Mouse (Mus musculus) neural tube, embryonic 11.5 days (tissue): ENCODE measurements around the gene Gm20716. TPM values are rescaled to one million over a fixed set of nuclear protein-coding genes. Genes with fewer than 3 reads are reported as not detected.

Experiments
- ATAC-seq: fragments of 200-750 bp; cut with Nextera tagmentation; 2 replicates; pipeline ENCODE4 v1.8.0; 2017; ENCODE audit warnings: moderate number of reproducible peaks, mild to moderate bottlenecking, moderate TSS enrichment, moderate library complexity; ENCODE audit not compliant: insufficient read depth, low FRiP score, low TSS enrichment
- DNase-seq: peaks from one replicate; pipeline ENCODE4 v3.0.0-alpha.2; 2015; ENCODE audit warnings: low spot score
- H3K27ac ChIP-seq: fragments of 300-500 bp; sonication (generic); 2 replicates; pipeline ENCODE4 v1.5.1; 2014; ENCODE audit warnings: low read depth, mild to moderate bottlenecking, low read length
- H3K27me3 ChIP-seq: fragments of 300-500 bp; sonication (generic); 2 replicates; pipeline ENCODE4 v1.6.1; 2014; ENCODE audit warnings: mild to moderate bottlenecking, low read length, mixed read lengths; ENCODE audit not compliant: control insufficient read depth, insufficient read depth
- H3K36me3 ChIP-seq: fragments of 300-500 bp; sonication (generic); 2 replicates; pipeline ENCODE4 v1.6.1; 2014; ENCODE audit warnings: mild to moderate bottlenecking, low read length, moderate library complexity, mixed read lengths; ENCODE audit not compliant: control insufficient read depth, insufficient read depth
- H3K4me1 ChIP-seq: fragments of 300-500 bp; sonication (generic); 2 replicates; pipeline ENCODE4 v1.6.1; 2014; ENCODE audit warnings: low read length, mixed read lengths; ENCODE audit not compliant: control insufficient read depth, insufficient read depth
- H3K4me2 ChIP-seq: fragments of 300-500 bp; sonication (generic); 2 replicates; pipeline ENCODE4 v1.6.1; 2014; ENCODE audit warnings: low read depth, mild to moderate bottlenecking, moderate library complexity
- H3K4me3 ChIP-seq: fragments of 300-500 bp; sonication (generic); 2 replicates; pipeline ENCODE4 v1.5.1; 2014; ENCODE audit warnings: low read depth, low read length
- H3K9ac ChIP-seq: fragments of 300-500 bp; sonication (generic); 2 replicates; pipeline ENCODE4 v1.6.1; 2014; ENCODE audit warnings: mild to moderate bottlenecking, low read length
- H3K9me3 ChIP-seq: fragments of 300-500 bp; sonication (generic); 2 replicates; pipeline ENCODE4 v1.6.1; 2016; ENCODE audit warnings: low read length; ENCODE audit not compliant: control insufficient read depth
- WGBS: fragments of 180-500 bp; shearing (Covaris S2); extraction: QIAGEN DNeasy Blood & Tissue Kit; methylation state at CpG from one replicate; pipeline ENCODE4 v1.1.7; 2014; 5-methylcytosine and 5-hydroxymethylcytosine counted together
- microRNA-seq: library from miRNA; unstranded; fragments of <30 nt; microRNA quantifications from one replicate; pipeline ENCODE4, GENCODE M21; 2016
- polyA plus RNA-seq: library from polyadenylated mRNA; unstranded; fragments of >200 nt; fragmentation: Nextera tagmentation; extraction: Ambion mirVana; gene quantifications from 2 replicates; pipeline ENCODE4 v1.2.1, GENCODE M21; 2014

Gm20716 gene
- polyA plus RNA-seq, 1 experiment from 2014 or later: 26.8 TPM

DNA sequence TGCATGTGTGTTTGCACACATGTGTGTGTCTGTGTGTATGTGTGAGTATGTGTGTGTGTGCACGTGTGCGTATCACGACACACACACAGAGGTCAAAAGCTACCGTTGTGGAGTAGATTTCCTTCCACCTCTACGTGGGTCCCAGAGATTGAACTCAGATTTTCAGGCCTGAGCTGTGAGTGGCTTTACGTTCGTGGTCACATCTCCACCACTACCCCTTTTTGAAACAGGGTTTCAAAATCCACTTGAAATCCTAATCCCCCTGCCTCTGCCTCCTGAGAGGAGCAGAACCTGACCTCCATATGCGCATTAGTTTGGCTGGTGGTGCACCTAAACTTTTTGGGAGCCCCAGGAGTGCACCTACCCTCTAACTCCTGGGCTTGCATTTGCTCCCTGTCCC, 80.9 kb downstream of the Gm20716 start:
- H3K4me1 ChIP-seq: 0 out of 2 replicates have a peak, but pooled peaks cover 2% of the 10 kb centered on the region
- ATAC-seq: no peak

DNA sequence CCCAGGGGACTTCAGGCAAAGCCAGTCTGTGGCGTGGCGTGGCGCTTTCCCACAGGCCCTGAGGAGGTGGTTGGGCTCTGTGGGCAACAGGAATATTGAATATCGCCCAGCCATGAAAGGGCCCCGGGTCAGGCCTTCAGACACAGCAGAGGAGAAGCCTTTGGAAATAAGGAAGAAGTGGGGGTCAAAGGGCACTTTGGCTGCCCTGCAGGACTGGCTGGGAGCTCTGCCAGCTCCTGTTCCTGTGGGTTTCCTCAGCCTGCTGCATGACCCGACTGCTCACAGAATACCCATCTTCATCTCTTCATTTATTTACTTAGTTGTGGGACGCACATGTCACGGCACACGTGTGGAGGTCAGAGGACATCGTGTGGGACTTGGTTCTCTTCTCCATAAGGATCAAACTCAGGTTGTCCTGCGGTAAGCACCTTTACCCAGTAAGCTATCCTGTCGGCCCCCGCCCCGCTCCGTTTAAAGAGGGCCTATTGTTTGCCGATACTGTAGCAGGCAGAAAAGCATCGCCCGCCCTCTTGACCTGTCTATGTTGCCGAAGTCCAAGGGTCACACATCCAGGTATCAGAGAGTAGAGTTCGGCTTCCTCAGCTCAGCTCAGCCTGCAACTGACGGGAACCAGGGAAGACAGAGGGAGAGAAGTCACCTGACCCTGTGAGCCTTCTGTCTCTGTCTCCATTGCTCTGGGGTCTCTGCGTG, 82.3 kb downstream of the Gm20716 start:
- no peak for ATAC-seq

More for the DNA sequence above, 80.9 kb downstream of the Gm20716 start:
- no peaks in the 10 kb centered on the region for H3K36me3 ChIP-seq
- WGBS: 91% methylated on average over 8 of the region's 8 CpGs
- H3K4me3 ChIP-seq: no peak overlapping the region
- H3K27me3 ChIP-seq: no peaks in the 10 kb centered on the region
- H3K9ac ChIP-seq: no peak overlapping the region
- DNase-seq: no peak
- no peak overlapping the region for H3K4me2 ChIP-seq
- H3K27ac ChIP-seq: no peak overlapping the region
- no peaks in the 10 kb centered on the region for H3K9me3 ChIP-seq

DNA sequence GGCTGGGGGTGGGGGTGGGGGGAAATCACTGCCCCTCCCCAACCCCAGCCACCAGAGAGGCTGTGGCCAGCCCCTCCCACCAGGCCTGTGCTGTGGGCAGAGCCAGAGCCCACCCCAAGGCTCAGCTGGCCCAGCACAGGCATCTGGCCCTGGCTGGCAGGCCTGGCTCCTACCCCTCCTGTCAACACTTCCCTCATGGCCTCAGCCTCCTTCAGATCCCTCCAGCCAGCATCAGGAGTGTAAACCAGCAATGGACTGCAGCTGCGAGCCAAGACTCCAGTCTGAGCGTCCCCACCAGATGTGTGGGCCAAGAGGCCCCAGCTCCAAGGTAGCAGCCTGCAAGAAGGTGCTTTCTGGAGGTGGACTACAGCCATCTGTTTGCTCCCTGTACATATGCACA, 84.7 kb downstream of the Gm20716 start:
- DNase-seq (no peak), ATAC-seq (no peak)
- Histone ChIP-seq H3K4me3 (no peak overlapping the region), H3K9ac (peak overlapping the region; percentile 26; the same call in 1 of the 2 replicates), H3K27ac (no peak overlapping the region), H3K4me2 (no peak overlapping the region), H3K4me1 (no peaks in the 10 kb centered on the region), H3K27me3 (no peaks in the 10 kb centered on the region), H3K36me3 (no peaks in the 10 kb centered on the region), H3K9me3 (no peaks in the 10 kb centered on the region)
- WGBS: 50% methylated on average over 2 of the region's 2 CpGs

More for the DNA sequence above, 82.3 kb downstream of the Gm20716 start:
- H3K9ac ChIP-seq: no peak overlapping the region
- no peak for DNase-seq
- H3K4me3 ChIP-seq: no peak overlapping the region
- H3K27me3 ChIP-seq: no peaks in the 10 kb centered on the region
- no peaks in the 10 kb centered on the region for H3K9me3 ChIP-seq
- no peak overlapping the region for H3K4me2 ChIP-seq
- no peak overlapping the region for H3K27ac ChIP-seq
- no peaks in the 10 kb centered on the region for H3K36me3 ChIP-seq
- 74% methylated on average over 22 of the region's 22 CpGs for WGBS
- no peaks in the 10 kb centered on the region for H3K4me1 ChIP-seq

DNA sequence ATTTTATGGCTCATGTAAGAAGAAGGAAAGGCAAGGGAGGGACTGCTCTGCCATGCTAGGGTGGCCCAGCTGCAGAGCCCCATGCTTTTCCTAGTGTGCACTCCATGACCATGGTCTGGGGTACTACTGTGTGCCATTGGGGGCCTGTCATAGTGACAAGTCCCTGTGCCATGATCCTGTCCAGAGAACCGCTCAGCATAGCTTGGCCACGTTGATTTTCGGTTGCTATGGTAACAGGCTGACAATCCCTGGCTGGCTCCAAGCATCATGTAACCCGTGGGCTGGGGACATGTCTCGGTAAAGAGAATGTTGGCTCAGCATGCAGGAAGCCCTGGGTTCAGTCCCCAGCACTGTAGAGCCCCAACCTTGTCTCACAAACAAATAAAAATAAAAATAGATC, 86.4 kb downstream of the Gm20716 start:
- ATAC-seq: no peak
- Histone ChIP-seq H3K27me3 (no peaks in the 10 kb centered on the region), H3K36me3 (no peaks in the 10 kb centered on the region), H3K27ac (no peak overlapping the region), H3K9me3 (no peaks in the 10 kb centered on the region), H3K9ac (no peak overlapping the region), H3K4me2 (no peak overlapping the region), H3K4me1 (no peaks in the 10 kb centered on the region), H3K4me3 (no peak overlapping the region)
- DNase-seq: no peak
- 56% methylated on average over 5 of the region's 5 CpGs for WGBS

DNA sequence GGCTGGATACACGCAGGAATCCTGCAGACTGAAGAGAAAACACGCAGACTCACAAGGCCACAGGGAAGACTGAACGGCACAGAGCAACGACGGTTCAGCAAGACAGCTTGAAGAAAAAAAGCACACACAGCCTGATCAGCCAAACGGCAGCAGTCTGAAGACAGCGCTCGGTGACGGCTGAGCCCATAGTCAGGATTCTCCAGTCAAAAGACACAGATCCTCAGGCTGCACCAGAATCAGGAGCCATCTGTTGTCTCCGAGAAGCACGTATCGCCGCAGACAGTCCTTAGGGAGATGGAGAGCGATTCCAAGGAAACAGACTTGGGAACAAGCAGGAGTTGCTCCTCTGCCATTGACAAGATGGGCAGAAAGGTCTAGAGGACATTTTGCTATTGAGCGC, 93.0 kb downstream of the Gm20716 start:
- ATAC-seq (no peak), DNase-seq (no peak)
- Histone ChIP-seq H3K9ac (no peak overlapping the region), H3K4me2 (no peak overlapping the region), H3K36me3 (no peaks in the 10 kb centered on the region), H3K27me3 (no peaks in the 10 kb centered on the region), H3K9me3 (no peaks in the 10 kb centered on the region), H3K4me3 (no peak overlapping the region), H3K4me1 (no peaks in the 10 kb centered on the region), H3K27ac (no peak overlapping the region)
- WGBS: 75% methylated on average over 15 of the region's 15 CpGs

Small RNA genes lying within 50 kb of the gene (microRNA-seq; reads per million reads assigned to microRNA genes)
- gene Gm24561: not detected

Other genes starting within 250 kb of the Gm20716 start
- 0.12 and 0.43 TPM in 2 replicates for gene Ripor3, start 219.7 kb downstream of the Gm20716 start, polyA plus RNA-seq
- gene Pard6b, start 149.4 kb downstream of the Gm20716 start, polyA plus RNA-seq: 6.7 and 7.8 TPM in 2 replicates
- 14.1 and 14.2 TPM in 2 replicates for gene Adnp, start 23.3 kb downstream of the Gm20716 start, polyA plus RNA-seq
- gene Dpm1, start 227 bp upstream of the Gm20716 start, polyA plus RNA-seq: 48.7 and 54.0 TPM in 2 replicates
- 8.2 and 8.9 TPM in 2 replicates for gene Mocs3, start 258 bp upstream of the Gm20716 start, polyA plus RNA-seq
- gene Kcng1, start 51.4 kb upstream of the Gm20716 start, polyA plus RNA-seq: 0.34 and 0.52 TPM in 2 replicates